Mouse (Mus musculus): Measurements from ENCODE around the gene Adgrl4.

DNA sequence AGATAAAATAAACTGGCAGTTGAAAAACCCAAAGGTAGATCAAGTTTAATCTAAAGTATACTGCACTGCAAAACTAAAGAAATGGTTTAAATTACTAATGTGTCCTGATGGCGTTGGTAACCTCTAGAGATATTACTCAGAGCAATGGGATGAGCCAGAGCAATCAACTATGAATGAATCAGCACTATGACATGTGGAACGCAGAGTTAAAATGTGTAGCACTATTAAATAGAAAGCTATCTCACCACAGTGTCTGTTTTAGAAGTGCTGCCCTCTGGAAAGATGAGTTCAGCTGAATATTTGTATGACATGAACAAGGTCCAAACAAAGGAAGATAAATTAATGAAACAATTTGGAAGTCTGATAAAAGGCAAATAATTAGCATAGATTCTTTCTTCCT is 6.2 kb upstream of the Adgrl4 start:
- TF ChIP-seq GATA1 (IDR thresholded peaks at IDR 0.05; ENCODE audit: low read length) (no peak), TAL1 (IDR thresholded peaks at IDR 0.05; ENCODE audit: low read length) (no peak)
